Mouse (Mus musculus) heart, adult 2 months (tissue): ENCODE results near the gene Actrt2.

Experiments used
- CTCF ChIP-seq: fragments of 200-600 bp; IDR thresholded peaks from 2 replicates; pipeline ENCODE4 v1.8.1; 2022; ENCODE audit warnings: antibody characterized with exemption, mild to moderate bottlenecking, moderate library complexity
- EP300 ChIP-seq: fragments of 200-500 bp; IDR thresholded peaks from 2 replicates; pipeline ENCODE4 v1.6.1; 2011; ENCODE audit warnings: low read depth, low read length, control low read depth; ENCODE audit not compliant: insufficient read depth
- POLR2A ChIP-seq: fragments of 200-500 bp; IDR thresholded peaks from 2 replicates; pipeline ENCODE4 v1.6.1; 2011; ENCODE audit warnings: mild to moderate bottlenecking, low read depth, low read length, control low read depth; ENCODE audit not compliant: insufficient read depth

DNA sequence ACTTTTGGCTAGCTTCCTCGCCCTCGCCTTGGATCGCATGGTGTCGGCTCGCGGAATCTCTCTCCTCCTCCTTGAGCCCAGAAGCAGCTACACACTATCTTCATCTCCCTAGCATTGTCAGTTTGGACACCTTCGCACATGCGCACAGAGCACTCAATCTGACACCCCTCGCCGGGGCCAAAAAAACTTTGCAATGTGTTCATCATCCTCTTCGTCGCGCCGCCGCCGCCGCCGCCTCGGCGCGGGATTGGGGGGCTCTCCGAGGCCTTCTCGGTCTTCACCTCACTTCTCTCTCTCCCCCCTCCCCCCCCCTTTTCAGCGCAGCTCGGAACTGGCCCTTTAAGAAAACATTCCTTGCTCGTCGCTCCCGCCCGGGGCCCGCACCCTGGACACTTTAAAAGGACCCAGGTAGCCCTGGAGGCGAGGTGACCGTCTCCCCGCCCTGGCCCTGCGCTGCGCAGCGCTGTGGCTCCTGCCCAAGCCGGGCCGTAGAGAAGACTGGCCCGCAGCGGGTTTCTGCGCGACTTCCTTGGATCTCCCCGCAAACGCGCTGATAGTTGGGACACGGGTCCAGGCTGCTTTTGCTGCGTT is 30.9 kb downstream of the Actrt2 start, which contains the start of gene Prdm16:
- TF ChIP-seq POLR2A (peak; percentile 70), CTCF (no peak), EP300 (0 out of 2 replicates have a peak, but pooled peaks have one; percentile 9)
